Mouse (Mus musculus) mature B cell (primary cell): ENCODE results near the gene Ccnl1.

ENCODE experiments used
- in situ Hi-C: fragments of 300-500 bp; cut with MboI; formaldehyde crosslinking; loops from 2 replicates; pipeline ENCODE4 v1.14.3; 2019

The Ccnl1 gene

GRCm38 (mm10) chr3:65958102-65958839 lies at the start of gene Ccnl1:
TSS of gene Ccnl1 (minus strand) at chr3:65958249.
- in situ Hi-C loops, result loop anchor here (25.0 kb wide), 2 partner anchors 1629 to 1996 kb away; partner anchors contain the start of genes Mfsd1 and Slc33a1

- in situ Hi-C loops, result no loop called here
These were observed 46.9 kb upstream of the Ccnl1 start for GRCm38 (mm10) chr3:66004989-66005388.

- in situ Hi-C loops, result no loop called here
These were observed 46.3 kb upstream of the Ccnl1 start for GRCm38 (mm10) chr3:66004220-66004951.

- in situ Hi-C loops, result no loop called here
These were observed 42.4 kb upstream of the Ccnl1 start for GRCm38 (mm10) chr3:66000400-66000799.

- in situ Hi-C loops, result loop anchor here (25.0 kb wide), 1 partner anchor 990 kb away; the partner anchor contains the start of genes Rsrc1 and Shox2
These were observed 39.4 kb upstream of the Ccnl1 start for GRCm38 (mm10) chr3:65997360-65998008.

- in situ Hi-C loops, result loop anchor here (25.0 kb wide), 1 partner anchor 995 kb away; the partner anchor contains the start of genes Rsrc1 and Shox2
These were observed 34.6 kb upstream of the Ccnl1 start for GRCm38 (mm10) chr3:65992395-65993340.

GRCm38 (mm10) chr3:65990957-65991646 lies 33.1 kb upstream of the Ccnl1 start:
- in situ Hi-C loops, result loop anchor here (25.0 kb wide), 1 partner anchor 996 kb away; the partner anchor contains the start of genes Rsrc1 and Shox2

GRCm38 (mm10) chr3:65990524-65990923 lies 32.5 kb upstream of the Ccnl1 start:
- in situ Hi-C loops, result loop anchor here (25.0 kb wide), 1 partner anchor 997 kb away; the partner anchor contains the start of genes Rsrc1 and Shox2

- in situ Hi-C loops, result loop anchor here (25.0 kb wide), 1 partner anchor 998 kb away; the partner anchor contains the start of genes Rsrc1 and Shox2
These were observed 30.9 kb upstream of the Ccnl1 start for GRCm38 (mm10) chr3:65988711-65989495.

- in situ Hi-C loops, result loop anchor here (25.0 kb wide), 1 partner anchor 1011 kb away; the partner anchor contains the start of genes Rsrc1 and Shox2
These were observed 18.2 kb upstream of the Ccnl1 start for GRCm38 (mm10) chr3:65976296-65976695.

- in situ Hi-C loops, result loop anchor here (25.0 kb wide), 1 partner anchor 1012 kb away; the partner anchor contains the start of genes Rsrc1 and Shox2
These were observed 17.3 kb upstream of the Ccnl1 start for GRCm38 (mm10) chr3:65975317-65975716.

- in situ Hi-C loops, result loop anchor here (25.0 kb wide), 3 partner anchors 1013 to 2012 kb away; partner anchors contain the start of genes Mfsd1, Rsrc1, Shox2 and Slc33a1
These were observed 16.4 kb upstream of the Ccnl1 start for GRCm38 (mm10) chr3:65974232-65975058.

GRCm38 (mm10) chr3:65973501-65974231 lies 15.6 kb upstream of the Ccnl1 start:
- in situ Hi-C loops, result loop anchor here (25.0 kb wide), 2 partner anchors 1614 to 2011 kb away; partner anchors contain the start of genes Mfsd1 and Slc33a1

GRCm38 (mm10) chr3:65969196-65969595 lies 11.1 kb upstream of the Ccnl1 start:
- in situ Hi-C loops, result loop anchor here (25.0 kb wide), 2 partner anchors 1618 to 2007 kb away; partner anchors contain the start of genes Mfsd1 and Slc33a1

- in situ Hi-C loops, result loop anchor here (25.0 kb wide), 2 partner anchors 1621 to 2004 kb away; partner anchors contain the start of genes Mfsd1 and Slc33a1
These were observed 8.3 kb upstream of the Ccnl1 start for GRCm38 (mm10) chr3:65966360-65966759.

- in situ Hi-C loops, result loop anchor here (25.0 kb wide), 2 partner anchors 1625 to 2000 kb away; partner anchors contain the start of genes Mfsd1 and Slc33a1
These were observed 4.4 kb upstream of the Ccnl1 start for GRCm38 (mm10) chr3:65962270-65962930.
